Mouse (Mus musculus) liver, embryonic 14.5 days (tissue): ENCODE data around the gene Aqp6.

Source experiments
- CTCF ChIP-seq: IDR thresholded peaks from 2 replicates; pipeline ENCODE4 v1.5.1; 2016; ENCODE audit warnings: antibody characterized with exemption, low read depth, control low read depth
- EP300 ChIP-seq: IDR thresholded peaks from 2 replicates; pipeline ENCODE4 v1.6.1; 2016; ENCODE audit warnings: antibody characterized with exemption, low read depth

DNA sequence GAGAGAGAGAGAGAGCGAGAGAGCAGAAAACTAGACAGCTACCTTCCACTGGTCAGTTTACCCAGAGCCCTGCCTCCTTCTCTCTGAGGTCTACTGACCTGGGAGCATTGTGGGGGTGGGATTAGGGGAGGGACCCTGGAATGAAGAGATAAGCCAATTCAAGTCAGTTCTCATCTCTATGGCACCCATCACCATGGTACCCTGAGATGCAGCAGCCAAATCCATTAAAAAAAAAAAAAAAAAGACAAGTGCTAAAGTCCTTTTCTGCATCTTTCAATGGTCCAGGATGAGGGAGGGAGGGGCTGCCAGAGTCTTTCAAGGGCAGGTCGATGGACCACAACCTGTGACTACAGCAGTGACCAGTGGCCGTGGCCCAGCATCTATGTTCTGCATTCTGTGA, 4.4 kb downstream of the Aqp6 start:
- no peak for TF ChIP-seq EP300
- no peak for TF ChIP-seq CTCF
